Mouse (Mus musculus): ENCODE data around the gene Rhox3c. TPM values are rescaled to one million over a fixed set of nuclear protein-coding genes. Genes with fewer than 3 reads are reported as not detected.
"Not testable (repeated sequence)": the region's sequence is repeated elsewhere in the genome, so short reads cannot be mapped to it uniquely, and the experiment has no call there.

Gene Rhox3c
- polyA plus RNA-seq (2012; rRNA removed) (not detected in 2 replicates), polyA plus RNA-seq (2014; fragmentation: Nextera tagmentation; extraction: Ambion mirVana) (not detected in 2 replicates)

- H3K4me3 ChIP-seq (replicated peaks; ENCODE audit: low read length); H3K4me1 ChIP-seq (ENCODE audit: control insufficient read depth, insufficient read depth, low read length); H3K36me3 ChIP-seq (ENCODE audit: control insufficient read depth, insufficient read depth, low read length); H3K27me3 ChIP-seq (ENCODE audit: control insufficient read depth, insufficient read depth, low read length); H3K27ac ChIP-seq (replicated peaks; ENCODE audit: low read depth, low read length); H3K9ac ChIP-seq (ENCODE audit: low read depth, low read length, severe bottlenecking); H3K4me2 ChIP-seq (replicated peaks; ENCODE audit: low read depth, low read length, severe bottlenecking); ATAC-seq (ENCODE audit: low FRiP score, low read depth); H3K9me3 ChIP-seq (ENCODE audit: control insufficient read depth, low read length); DNase-seq (ENCODE audit: low spot score): not testable (repeated sequence)
- WGBS = 88% methylated on average over 3 of the region's 4 CpGs
Measured at GRCm38 (mm10) chrX:37458285-37458684, at the start of gene Rhox3c. Gene Rhox3c (plus strand): TSS chrX:37458585.

- H3K9me3 ChIP-seq (ENCODE audit: control insufficient read depth, low read length); H3K9ac ChIP-seq (ENCODE audit: low read depth, low read length, severe bottlenecking); H3K27ac ChIP-seq (replicated peaks; ENCODE audit: low read depth, low read length); H3K4me3 ChIP-seq (replicated peaks; ENCODE audit: low read length); H3K4me2 ChIP-seq (replicated peaks; ENCODE audit: low read depth, low read length, severe bottlenecking); H3K27me3 ChIP-seq (ENCODE audit: control insufficient read depth, insufficient read depth, low read length); ATAC-seq (ENCODE audit: low FRiP score, low read depth); DNase-seq (ENCODE audit: low spot score); H3K4me1 ChIP-seq (ENCODE audit: control insufficient read depth, insufficient read depth, low read length); H3K36me3 ChIP-seq (ENCODE audit: control insufficient read depth, insufficient read depth, low read length): not testable (repeated sequence)
- no CpG with 5 or more reads among the region's 9 CpGs for WGBS
Measured at GRCm38 (mm10) chrX:37411767-37412166, 46.6 kb upstream of the Rhox3c start, which contains the start of gene Rhox2b. Gene Rhox2b (plus strand): TSS chrX:37412067.

- not testable (repeated sequence) for H3K4me1 ChIP-seq (ENCODE audit: control insufficient read depth, insufficient read depth, low read length); H3K4me2 ChIP-seq (replicated peaks; ENCODE audit: low read depth, low read length, severe bottlenecking); DNase-seq (ENCODE audit: low spot score); ATAC-seq (ENCODE audit: low FRiP score, low read depth); H3K9ac ChIP-seq (ENCODE audit: low read depth, low read length, severe bottlenecking); H3K4me3 ChIP-seq (replicated peaks; ENCODE audit: low read length); H3K36me3 ChIP-seq (ENCODE audit: control insufficient read depth, insufficient read depth, low read length); H3K27me3 ChIP-seq (ENCODE audit: control insufficient read depth, insufficient read depth, low read length); H3K9me3 ChIP-seq (ENCODE audit: control insufficient read depth, low read length); H3K27ac ChIP-seq (replicated peaks; ENCODE audit: low read depth, low read length)
- 90% methylated on average over 12 of the region's 15 CpGs for WGBS
Measured at GRCm38 (mm10) chrX:37432194-37432593, 26.2 kb upstream of the Rhox3c start, which contains the start of gene Rhox4b. Gene Rhox4b (plus strand): TSS chrX:37432494.

- not testable (repeated sequence) for H3K27ac ChIP-seq (replicated peaks; ENCODE audit: low read depth, low read length); H3K9me3 ChIP-seq (ENCODE audit: control insufficient read depth, low read length); H3K36me3 ChIP-seq (ENCODE audit: control insufficient read depth, insufficient read depth, low read length); H3K4me1 ChIP-seq (ENCODE audit: control insufficient read depth, insufficient read depth, low read length); DNase-seq (ENCODE audit: low spot score); H3K9ac ChIP-seq (ENCODE audit: low read depth, low read length, severe bottlenecking); H3K4me2 ChIP-seq (replicated peaks; ENCODE audit: low read depth, low read length, severe bottlenecking); ATAC-seq (ENCODE audit: low FRiP score, low read depth); H3K27me3 ChIP-seq (ENCODE audit: control insufficient read depth, insufficient read depth, low read length); H3K4me3 ChIP-seq (replicated peaks; ENCODE audit: low read length)
- WGBS = 97% methylated on average over 7 of the region's 10 CpGs
Measured at GRCm38 (mm10) chrX:37453380-37453779, 5.0 kb upstream of the Rhox3c start, which contains the start of gene Rhox2c. Gene Rhox2c (plus strand): TSS chrX:37453680.

- DNase-seq (ENCODE audit: low spot score); H3K4me3 ChIP-seq (replicated peaks; ENCODE audit: low read length); H3K9me3 ChIP-seq (ENCODE audit: control insufficient read depth, low read length); H3K27me3 ChIP-seq (ENCODE audit: control insufficient read depth, insufficient read depth, low read length); H3K4me2 ChIP-seq (replicated peaks; ENCODE audit: low read depth, low read length, severe bottlenecking); H3K4me1 ChIP-seq (ENCODE audit: control insufficient read depth, insufficient read depth, low read length); H3K27ac ChIP-seq (replicated peaks; ENCODE audit: low read depth, low read length); H3K9ac ChIP-seq (ENCODE audit: low read depth, low read length, severe bottlenecking); ATAC-seq (ENCODE audit: low FRiP score, low read depth); H3K36me3 ChIP-seq (ENCODE audit: control insufficient read depth, insufficient read depth, low read length): not testable (repeated sequence)
- 93% methylated on average over 14 of the region's 14 CpGs for WGBS
Measured at GRCm38 (mm10) chrX:37480037-37480436, 21.7 kb downstream of the Rhox3c start, which contains the start of gene Rhox4c. Gene Rhox4c (plus strand): TSS chrX:37480337.

GRCm38 (mm10) chrX:37514059-37514458 lies 55.7 kb downstream of the Rhox3c start, which contains the start of gene Rhox4d:
Gene Rhox4d (plus strand): TSS chrX:37514359.
- H3K9ac ChIP-seq (ENCODE audit: low read depth, low read length, severe bottlenecking); ATAC-seq (ENCODE audit: low FRiP score, low read depth); H3K27me3 ChIP-seq (ENCODE audit: control insufficient read depth, insufficient read depth, low read length); H3K27ac ChIP-seq (replicated peaks; ENCODE audit: low read depth, low read length); H3K4me2 ChIP-seq (replicated peaks; ENCODE audit: low read depth, low read length, severe bottlenecking); DNase-seq (ENCODE audit: low spot score); H3K36me3 ChIP-seq (ENCODE audit: control insufficient read depth, insufficient read depth, low read length); H3K4me1 ChIP-seq (ENCODE audit: control insufficient read depth, insufficient read depth, low read length); H3K9me3 ChIP-seq (ENCODE audit: control insufficient read depth, low read length); H3K4me3 ChIP-seq (replicated peaks; ENCODE audit: low read length): not testable (repeated sequence)
- 96% methylated on average over 9 of the region's 18 CpGs for WGBS

Other genes with a start within 250 kb of the Rhox3c start
- gene Gm9, start 247.5 kb upstream of the Rhox3c start, polyA plus RNA-seq (2012; rRNA removed) = 0.32 TPM in 1 of 2 replicates, not detected in the other
- not detected in 2 replicates for gene Gm9, start 247.5 kb upstream of the Rhox3c start, polyA plus RNA-seq (2014; fragmentation: Nextera tagmentation; extraction: Ambion mirVana)
- not detected in 2 replicates for gene Rhox1, start 236.3 kb upstream of the Rhox3c start, polyA plus RNA-seq (2012; rRNA removed)
- not detected in 2 replicates for gene Rhox1, start 236.3 kb upstream of the Rhox3c start, polyA plus RNA-seq (2014; fragmentation: Nextera tagmentation; extraction: Ambion mirVana)
- not detected in 2 replicates for gene Rhox2a, start 213.6 kb upstream of the Rhox3c start, polyA plus RNA-seq (2012; rRNA removed)
- gene Rhox2a, start 213.6 kb upstream of the Rhox3c start, polyA plus RNA-seq (2014; fragmentation: Nextera tagmentation; extraction: Ambion mirVana) = not detected in 2 replicates
- gene Rhox3a, start 208.7 kb upstream of the Rhox3c start, polyA plus RNA-seq (2012; rRNA removed) = not detected in 2 replicates
- gene Rhox3a, start 208.7 kb upstream of the Rhox3c start, polyA plus RNA-seq (2014; fragmentation: Nextera tagmentation; extraction: Ambion mirVana) = not detected in 2 replicates
- not detected in 2 replicates for gene Rhox4a, start 193.2 kb upstream of the Rhox3c start, polyA plus RNA-seq (2012; rRNA removed)
- gene Rhox4a, start 193.2 kb upstream of the Rhox3c start, polyA plus RNA-seq (2014; fragmentation: Nextera tagmentation; extraction: Ambion mirVana) = 0.15 TPM in 1 of 2 replicates, not detected in the other
- gene Rhox3a2, start 78.6 kb upstream of the Rhox3c start, polyA plus RNA-seq (2012; rRNA removed) = not detected in 2 replicates
- gene Rhox3a2, start 78.6 kb upstream of the Rhox3c start, polyA plus RNA-seq (2014; fragmentation: Nextera tagmentation; extraction: Ambion mirVana) = not detected in 2 replicates
- 0.41 and 0.89 TPM in 2 replicates for gene Rhox4a2, start 67.7 kb upstream of the Rhox3c start, polyA plus RNA-seq (2012; rRNA removed)
- 0.86 and 1.2 TPM in 2 replicates for gene Rhox4a2, start 67.7 kb upstream of the Rhox3c start, polyA plus RNA-seq (2014; fragmentation: Nextera tagmentation; extraction: Ambion mirVana)
- gene Rhox2b, start 46.5 kb upstream of the Rhox3c start, polyA plus RNA-seq (2012; rRNA removed) = not detected in 2 replicates
- not detected in 2 replicates for gene Rhox2b, start 46.5 kb upstream of the Rhox3c start, polyA plus RNA-seq (2014; fragmentation: Nextera tagmentation; extraction: Ambion mirVana)
- 0.28 and 0.79 TPM in 2 replicates for gene Rhox4b, start 26.1 kb upstream of the Rhox3c start, polyA plus RNA-seq (2012; rRNA removed)
- gene Rhox4b, start 26.1 kb upstream of the Rhox3c start, polyA plus RNA-seq (2014; fragmentation: Nextera tagmentation; extraction: Ambion mirVana) = 0.70 and 0.98 TPM in 2 replicates
- gene Rhox2c, start 4.9 kb upstream of the Rhox3c start, polyA plus RNA-seq (2012; rRNA removed) = not detected in 2 replicates
- gene Rhox2c, start 4.9 kb upstream of the Rhox3c start, polyA plus RNA-seq (2014; fragmentation: Nextera tagmentation; extraction: Ambion mirVana) = not detected in 2 replicates
- not detected in 2 replicates for gene Rhox4c, start 21.8 kb downstream of the Rhox3c start, polyA plus RNA-seq (2012; rRNA removed)
- not detected in 2 replicates for gene Rhox4c, start 21.8 kb downstream of the Rhox3c start, polyA plus RNA-seq (2014; fragmentation: Nextera tagmentation; extraction: Ambion mirVana)
- gene Rhox2d, start 34.8 kb downstream of the Rhox3c start, polyA plus RNA-seq (2012; rRNA removed) = not detected in 2 replicates
- not detected in 2 replicates for gene Rhox2d, start 34.8 kb downstream of the Rhox3c start, polyA plus RNA-seq (2014; fragmentation: Nextera tagmentation; extraction: Ambion mirVana)
- gene Rhox4d, start 55.8 kb downstream of the Rhox3c start, polyA plus RNA-seq (2012; rRNA removed) = not detected in 2 replicates
- gene Rhox4d, start 55.8 kb downstream of the Rhox3c start, polyA plus RNA-seq (2014; fragmentation: Nextera tagmentation; extraction: Ambion mirVana) = 0.18 TPM in 1 of 2 replicates, not detected in the other
- not detected in 2 replicates for gene Rhox2e, start 71.9 kb downstream of the Rhox3c start, polyA plus RNA-seq (2012; rRNA removed)
- gene Rhox2e, start 71.9 kb downstream of the Rhox3c start, polyA plus RNA-seq (2014; fragmentation: Nextera tagmentation; extraction: Ambion mirVana) = not detected in 2 replicates
- gene Rhox3e, start 83.4 kb downstream of the Rhox3c start, polyA plus RNA-seq (2012; rRNA removed) = not detected in 2 replicates
- not detected in 2 replicates for gene Rhox3e, start 83.4 kb downstream of the Rhox3c start, polyA plus RNA-seq (2014; fragmentation: Nextera tagmentation; extraction: Ambion mirVana)
- not detected in 2 replicates for gene Rhox4e, start 98.8 kb downstream of the Rhox3c start, polyA plus RNA-seq (2012; rRNA removed)
- 0.23 TPM in 1 of 2 replicates, not detected in the other for gene Rhox4e, start 98.8 kb downstream of the Rhox3c start, polyA plus RNA-seq (2014; fragmentation: Nextera tagmentation; extraction: Ambion mirVana)
- gene Rhox2f, start 112.8 kb downstream of the Rhox3c start, polyA plus RNA-seq (2012; rRNA removed) = not detected in 2 replicates
- gene Rhox2f, start 112.8 kb downstream of the Rhox3c start, polyA plus RNA-seq (2014; fragmentation: Nextera tagmentation; extraction: Ambion mirVana) = not detected in 2 replicates
- gene Rhox3f, start 122.4 kb downstream of the Rhox3c start, polyA plus RNA-seq (2012; rRNA removed) = not detected in 2 replicates
- not detected in 2 replicates for gene Rhox3f, start 122.4 kb downstream of the Rhox3c start, polyA plus RNA-seq (2014; fragmentation: Nextera tagmentation; extraction: Ambion mirVana)
- not detected in 2 replicates for gene Rhox4f, start 149.1 kb downstream of the Rhox3c start, polyA plus RNA-seq (2012; rRNA removed)
- gene Rhox4f, start 149.1 kb downstream of the Rhox3c start, polyA plus RNA-seq (2014; fragmentation: Nextera tagmentation; extraction: Ambion mirVana) = not detected in 2 replicates
- not detected in 2 replicates for gene Rhox3g, start 170.0 kb downstream of the Rhox3c start, polyA plus RNA-seq (2012; rRNA removed)
- not detected in 2 replicates for gene Rhox3g, start 170.0 kb downstream of the Rhox3c start, polyA plus RNA-seq (2014; fragmentation: Nextera tagmentation; extraction: Ambion mirVana)
- not detected in 2 replicates for gene Rhox2g, start 184.9 kb downstream of the Rhox3c start, polyA plus RNA-seq (2012; rRNA removed)
- gene Rhox2g, start 184.9 kb downstream of the Rhox3c start, polyA plus RNA-seq (2014; fragmentation: Nextera tagmentation; extraction: Ambion mirVana) = not detected in 2 replicates
- not detected in 2 replicates for gene Rhox4g, start 192.7 kb downstream of the Rhox3c start, polyA plus RNA-seq (2012; rRNA removed)
- gene Rhox4g, start 192.7 kb downstream of the Rhox3c start, polyA plus RNA-seq (2014; fragmentation: Nextera tagmentation; extraction: Ambion mirVana) = not detected in 2 replicates
- not detected in 2 replicates for gene Rhox3h, start 210.2 kb downstream of the Rhox3c start, polyA plus RNA-seq (2012; rRNA removed)
- not detected in 2 replicates for gene Rhox3h, start 210.2 kb downstream of the Rhox3c start, polyA plus RNA-seq (2014; fragmentation: Nextera tagmentation; extraction: Ambion mirVana)
- gene Rhox2h, start 214.7 kb downstream of the Rhox3c start, polyA plus RNA-seq (2012; rRNA removed) = not detected in 2 replicates
- not detected in 2 replicates for gene Rhox2h, start 214.7 kb downstream of the Rhox3c start, polyA plus RNA-seq (2014; fragmentation: Nextera tagmentation; extraction: Ambion mirVana)

Data from limb, embryonic 14.5 days (tissue).